Mouse (Mus musculus) heart, postnatal 0 days (tissue): Measurements from ENCODE around the gene Mr1.

ENCODE experiments used
- CTCF ChIP-seq: IDR thresholded peaks from 2 replicates; pipeline ENCODE4 v1.5.1; 2016; ENCODE audit warnings: antibody characterized with exemption, control low read depth, low read depth
- EP300 ChIP-seq: IDR thresholded peaks from 2 replicates; pipeline ENCODE4 v1.6.1; 2016; ENCODE audit warnings: antibody characterized with exemption, low read depth

- TF ChIP-seq EP300 (0 out of 2 replicates have a peak, but pooled peaks have one; percentile 56), CTCF (no peak)
Measured at GRCm38 (mm10) chr1:155093145-155093791, 53.3 kb downstream of the Mr1 start.
